Mouse (Mus musculus): ENCODE measurements around the gene Zxdc. TPM values are rescaled to one million over a fixed set of nuclear protein-coding genes. Genes with fewer than 3 reads are reported as not detected.

Gene Zxdc
- total and polyA plus RNA-seq, 3 experiments, result 8.6 to 10.7 TPM; not detected in 1

GRCm38 (mm10) chr6:90397291-90397690, 28.0 kb downstream of the Zxdc start:
- no peaks in the 10 kb centered on the region for H3K79me2 ChIP-seq (ENCODE audit: control insufficient read depth, insufficient read depth, low read length, poor library complexity)
- H3K27ac ChIP-seq (ENCODE audit: control insufficient read depth, low read depth, low read length), result no peak overlapping the region
- 0 out of 4 replicates have a peak, but pooled peaks cover 0 to 3% of the 10 kb centered on the region in 2 experiments for H3K4me1 ChIP-seq (ENCODE audit: control insufficient read depth in 1 of 2, insufficient read depth in 2 of 2, low read length in 2 of 2)
- peaks cover 0 to 2% of the 10 kb centered on the region in 2 experiments; a peak in 1 of 4 replicates for H3K36me3 ChIP-seq (ENCODE audit: control insufficient read depth in 1 of 2, insufficient read depth in 2 of 2, low read length in 2 of 2)
- H3K9me3 ChIP-seq (replicated peaks; ENCODE audit: insufficient read depth, low read length), result no peaks in the 10 kb centered on the region
- no peak overlapping the region for H3K9ac ChIP-seq (ENCODE audit: control insufficient read depth, low read depth, low read length, poor library complexity, severe bottlenecking)
- H3K27me3 ChIP-seq (ENCODE audit: control insufficient read depth in 1 of 2, insufficient read depth in 2 of 2, low read length in 2 of 2), result no peaks in the 10 kb centered on the region
- no peak for DNase-seq (ENCODE audit: low read depth, low spot score)
- TF ChIP-seq HCFC1 (IDR thresholded peaks at IDR 0.05; ENCODE audit: low read depth, low read length), result no peak
- H3K4me3 ChIP-seq (ENCODE audit: control insufficient read depth in 1 of 2, insufficient read depth in 1 of 2, low read depth in 2 of 2, low read length in 2 of 2), result no peak overlapping the region

DNA sequence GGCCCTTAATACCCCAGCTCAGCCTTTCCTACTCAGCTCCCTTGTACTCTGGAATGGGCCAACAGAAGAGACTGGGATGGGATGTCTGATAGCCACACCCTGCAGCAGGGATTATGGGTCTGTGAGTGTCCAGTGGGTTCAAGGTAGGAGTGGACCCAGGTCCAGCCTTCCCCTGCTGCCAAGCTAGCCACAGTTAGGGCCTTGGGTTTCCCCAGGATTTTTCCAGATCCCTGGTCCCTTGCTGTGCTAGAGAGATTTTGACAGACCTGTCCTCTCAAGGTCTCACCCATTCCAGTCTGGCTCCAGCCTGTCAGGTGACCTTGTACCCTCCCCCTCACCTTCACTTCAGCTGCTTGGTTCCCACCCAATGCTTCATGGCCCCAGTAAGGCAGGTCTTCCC, 39.3 kb downstream of the Zxdc start:
- no peak overlapping the region for H3K27ac ChIP-seq (ENCODE audit: control insufficient read depth, low read depth, low read length)
- H3K79me2 ChIP-seq (ENCODE audit: control insufficient read depth, insufficient read depth, low read length, poor library complexity), result no peaks in the 10 kb centered on the region
- DNase-seq (ENCODE audit: low read depth, low spot score), result no peak
- no peak overlapping the region for H3K9ac ChIP-seq (ENCODE audit: control insufficient read depth, low read depth, low read length, poor library complexity, severe bottlenecking)
- H3K36me3 ChIP-seq (ENCODE audit: control insufficient read depth in 1 of 2, insufficient read depth in 2 of 2, low read length in 2 of 2), result no peaks in the 10 kb centered on the region
- no peaks in the 10 kb centered on the region for H3K4me1 ChIP-seq (ENCODE audit: control insufficient read depth in 1 of 2, insufficient read depth in 2 of 2, low read length in 2 of 2)
- TF ChIP-seq TAL1 (IDR thresholded peaks at IDR 0.05; ENCODE audit: low read length), result no peak
- no peak for TF ChIP-seq MYC (IDR thresholded peaks at IDR 0.05; ENCODE audit: low read depth, low read length)
- TF ChIP-seq GABPA (IDR thresholded peaks at IDR 0.05; ENCODE audit: low read depth, low read length), result no peak
- no peak for TF ChIP-seq TCF12 (IDR thresholded peaks at IDR 0.05; ENCODE audit: low read depth, low read length)
- no peak for TF ChIP-seq SIN3A (IDR thresholded peaks at IDR 0.05; ENCODE audit: low read length)
- TF ChIP-seq ELF1 (IDR thresholded peaks at IDR 0.05; ENCODE audit: low read depth, low read length), result no peak
- TF ChIP-seq POLR2AphosphoS5 (IDR thresholded peaks at IDR 0.05; ENCODE audit: borderline replicate concordance, low read depth, low read length), result no peak
- TF ChIP-seq RCOR1 (IDR thresholded peaks at IDR 0.05; ENCODE audit: low read depth, low read length), result no peak
- no peak for TF ChIP-seq BHLHE40 (IDR thresholded peaks at IDR 0.05; ENCODE audit: borderline replicate concordance, low read depth, low read length)
- no peak for TF ChIP-seq UBTF (IDR thresholded peaks at IDR 0.05; ENCODE audit: borderline replicate concordance, insufficient read depth, low read depth, low read length)
- no peak for TF ChIP-seq POLR2AphosphoS2 (IDR thresholded peaks at IDR 0.05; ENCODE audit: low read length)
- TF ChIP-seq CHD2 (IDR thresholded peaks at IDR 0.05; ENCODE audit: low read length), result no peak
- no peak for TF ChIP-seq TBP (IDR thresholded peaks at IDR 0.05; ENCODE audit: low read depth, low read length)
- TF ChIP-seq MYB (IDR thresholded peaks at IDR 0.05; ENCODE audit: low read depth, low read length), result no peak
- no peak for TF ChIP-seq RAD21 (IDR thresholded peaks at IDR 0.05; ENCODE audit: low read depth, low read length)
- TF ChIP-seq MAFK (IDR thresholded peaks at IDR 0.05; ENCODE audit: borderline replicate concordance, low read depth, low read length), result no peak
- no peak overlapping the region for H3K4me3 ChIP-seq (ENCODE audit: control insufficient read depth in 1 of 2, insufficient read depth in 1 of 2, low read depth in 2 of 2, low read length in 2 of 2)
- no peaks in the 10 kb centered on the region for H3K27me3 ChIP-seq (ENCODE audit: control insufficient read depth in 1 of 2, insufficient read depth in 2 of 2, low read length in 2 of 2)
- no peaks in the 10 kb centered on the region for H3K9me3 ChIP-seq (replicated peaks; ENCODE audit: insufficient read depth, low read length)

Measured in MEL (cell line).